Mouse (Mus musculus) ES-E14 (cell line): ENCODE results near the gene Trim62.

ENCODE experiments used
- HCFC1 ChIP-seq: IDR thresholded peaks from 2 replicates; pipeline ENCODE4 v1.6.1; 2012; ENCODE audit warnings: low read length, inconsistent platforms, borderline replicate concordance; ENCODE audit not compliant: insufficient read depth
- MAFK ChIP-seq: IDR thresholded peaks from 2 replicates; pipeline ENCODE4 v1.6.1; 2014; ENCODE audit warnings: mild to moderate bottlenecking, low read depth, low read length, inconsistent platforms; ENCODE audit not compliant: insufficient read depth
- ZC3H11A ChIP-seq: IDR thresholded peaks from 2 replicates; pipeline ENCODE4 v1.6.1; 2012; ENCODE audit warnings: low read depth, mild to moderate bottlenecking, inconsistent platforms, low read length, borderline replicate concordance

GRCm38 (mm10) chr4:128857212-128857611 lies 26.2 kb upstream of the Trim62 start:
- TF ChIP-seq MAFK (no peak), HCFC1 (no peak), ZC3H11A (no peak)
